Mouse (Mus musculus) spleen, adult 2 months (tissue): Measurements from ENCODE around the gene Mms19.

Experiments
- CTCF ChIP-seq: fragments of 200-500 bp; IDR thresholded peaks from 2 replicates; pipeline ENCODE4 v1.5.1; 2011; ENCODE audit warnings: mild to moderate bottlenecking, inconsistent platforms; ENCODE audit not compliant: insufficient read depth, insufficient read length, insufficient replicate concordance; ENCODE audit errors: extremely low read depth
- POLR2A ChIP-seq: fragments of 200-500 bp; IDR thresholded peaks from 2 replicates; pipeline ENCODE4 v1.6.1; 2011; ENCODE audit warnings: low read depth, low read length, inconsistent platforms

- TF ChIP-seq POLR2A (no peak), CTCF (no peak)
Observed at GRCm38 (mm10) chr19:42009067-42009466, 28.1 kb upstream of the Mms19 start.
